Mouse (Mus musculus) layer of hippocampus, postnatal 36 days (tissue): ENCODE data around the gene Swt1. TPM values are rescaled to one million over a fixed set of nuclear protein-coding genes. Genes with fewer than 3 reads are reported as not detected.
"Not testable (repeated sequence)": the region's sequence is repeated elsewhere in the genome, so short reads cannot be mapped to it uniquely, and the experiment has no call there.

Experiments used
- DNase-seq, 2 experiments: peaks; one replicate each; pipeline ENCODE4 v3.0.0; 2022
- total RNA-seq, 2 experiments: library from RNA; stranded (reverse); gene quantifications; 2 replicates each; pipeline ENCODE4 v1.2.3; 2021

Gene Swt1
- total RNA-seq, 2 experiments from 2014 or later, result 15.0 to 17.2 TPM

DNA sequence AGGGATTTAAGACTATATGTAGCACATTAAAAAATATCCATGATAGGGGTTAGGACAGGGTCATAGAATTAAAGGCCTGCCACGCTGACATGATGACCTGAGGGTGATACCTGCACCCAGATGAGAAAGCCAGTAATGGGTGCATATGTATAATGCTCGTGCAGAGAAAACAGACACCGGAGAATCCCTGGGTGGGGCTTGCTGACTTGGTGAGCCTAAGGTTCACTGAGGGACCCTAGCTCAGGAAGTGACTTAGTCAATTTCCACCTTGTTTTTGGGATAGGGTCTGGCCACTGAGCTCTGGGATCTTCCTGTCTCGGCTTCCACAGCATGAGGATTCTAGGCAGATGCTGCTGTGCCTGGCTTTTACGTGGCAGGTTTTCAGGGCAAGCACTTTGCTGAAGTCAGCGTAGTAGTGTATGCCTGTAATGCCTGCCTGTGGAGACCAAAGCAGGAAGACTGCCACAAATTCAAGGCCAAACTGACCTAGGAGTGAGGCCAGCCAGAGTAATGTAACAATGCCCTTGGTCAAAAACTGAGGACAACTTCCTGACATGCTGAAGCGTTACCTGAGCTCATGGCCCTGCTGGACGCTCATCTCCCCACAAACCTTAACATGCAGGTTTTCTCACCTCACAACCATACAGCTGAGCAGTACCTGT, 61.2 kb downstream of the Swt1 start:
- no peak for DNase-seq

DNA sequence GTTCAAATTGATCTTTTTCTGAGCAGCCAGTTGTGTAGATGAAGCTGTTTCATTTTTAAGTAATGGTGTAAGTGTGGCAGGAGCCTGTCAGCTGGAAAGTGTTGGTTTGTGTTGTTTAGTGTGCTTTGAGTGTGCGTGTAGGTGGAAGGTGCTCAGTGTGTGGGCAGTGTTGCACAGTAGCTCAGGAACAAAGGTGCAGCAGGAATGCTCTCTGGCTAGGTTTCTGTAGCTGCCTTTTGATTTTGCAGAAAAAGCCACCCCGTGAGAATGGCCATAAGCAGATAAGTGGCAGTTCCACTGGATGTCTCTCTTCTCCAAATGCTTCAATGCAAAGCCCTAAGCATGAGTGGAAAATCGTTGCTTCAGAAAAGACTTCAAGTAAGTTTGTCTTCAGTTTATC, 68.9 kb downstream of the Swt1 start:
- DNase-seq, result no peak

DNA sequence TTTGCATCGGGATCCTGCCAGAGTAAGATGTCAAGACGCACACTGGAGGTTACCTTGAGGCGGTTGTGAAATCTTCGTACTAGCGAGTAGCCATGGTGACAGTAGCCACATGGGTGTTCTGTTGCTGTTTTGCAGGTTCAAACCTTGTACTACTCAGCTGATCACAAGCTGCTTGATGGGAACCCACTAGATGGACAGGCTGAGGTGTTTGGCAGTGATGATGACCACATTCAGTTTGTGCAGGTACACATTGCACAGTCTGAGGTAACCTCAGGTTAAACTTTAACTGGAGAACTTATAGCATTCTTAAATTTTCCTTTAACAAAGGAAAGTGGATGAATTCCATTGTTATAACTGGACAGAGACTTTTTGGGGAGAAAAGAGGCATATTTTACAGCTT, 72.3 kb downstream of the Swt1 start:
- DNase-seq, result no peak

- no peak for DNase-seq
Observed at GRCm38 (mm10) chr1:151352911-151353310, 75.3 kb downstream of the Swt1 start.

DNA sequence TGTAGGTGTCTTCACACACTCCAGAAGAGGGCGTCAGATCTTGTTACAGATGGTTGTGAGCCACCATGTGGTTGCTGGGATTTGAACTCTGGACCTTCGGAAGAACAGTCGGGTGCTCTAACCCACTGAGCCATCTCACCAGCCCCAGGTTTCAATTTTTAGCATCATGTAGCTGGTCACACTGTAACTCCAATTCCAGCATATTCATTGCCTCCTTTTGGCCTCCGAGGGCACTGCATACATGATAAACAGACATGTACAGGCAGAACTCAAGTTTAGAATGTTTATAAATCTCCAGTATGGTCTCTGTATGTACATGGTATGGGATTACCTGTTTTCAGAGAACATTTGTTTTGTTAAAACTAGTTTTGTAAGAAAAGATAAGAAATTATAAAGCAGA, 80.0 kb downstream of the Swt1 start:
- not testable (repeated sequence) for DNase-seq

DNA sequence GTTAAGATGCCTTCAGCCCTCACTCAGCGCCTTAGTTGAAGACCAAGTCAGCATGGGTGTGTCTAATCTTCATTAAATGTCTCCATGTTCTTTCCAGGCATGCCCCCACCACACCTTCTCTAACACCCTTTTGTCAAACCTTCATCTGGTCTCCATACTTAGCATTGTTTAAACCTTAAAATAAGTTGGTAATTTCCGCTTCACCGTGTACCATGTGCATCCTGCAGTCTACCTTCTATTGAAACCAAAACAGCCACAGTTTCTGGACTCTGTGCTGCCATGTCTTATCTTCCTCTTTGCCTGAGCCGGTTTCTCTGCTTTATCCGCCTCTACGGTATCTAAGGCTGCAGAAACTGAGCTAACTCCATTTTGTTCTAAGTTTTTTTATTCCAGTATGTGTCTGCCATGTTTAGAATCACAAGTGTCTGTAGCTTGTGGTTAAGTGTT, 81.6 kb downstream of the Swt1 start:
- no peak for DNase-seq

DNA sequence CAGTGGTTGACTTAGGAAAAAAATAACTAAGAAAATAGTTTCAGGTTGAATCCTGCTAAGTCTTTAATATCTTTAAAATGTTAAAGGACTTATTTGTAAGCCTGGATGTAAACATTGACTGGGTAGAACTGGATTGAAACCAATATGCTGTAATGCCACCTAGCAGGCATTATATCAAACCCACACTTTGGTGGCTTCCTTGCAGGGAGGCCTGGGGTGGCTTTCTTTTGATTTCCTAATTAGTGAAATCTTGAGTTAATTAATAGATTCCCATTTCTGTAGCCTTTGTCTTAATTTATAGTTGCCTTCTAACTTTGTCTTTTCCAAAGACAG, 82.4 kb downstream of the Swt1 start:
- DNase-seq, result no peak

DNA sequence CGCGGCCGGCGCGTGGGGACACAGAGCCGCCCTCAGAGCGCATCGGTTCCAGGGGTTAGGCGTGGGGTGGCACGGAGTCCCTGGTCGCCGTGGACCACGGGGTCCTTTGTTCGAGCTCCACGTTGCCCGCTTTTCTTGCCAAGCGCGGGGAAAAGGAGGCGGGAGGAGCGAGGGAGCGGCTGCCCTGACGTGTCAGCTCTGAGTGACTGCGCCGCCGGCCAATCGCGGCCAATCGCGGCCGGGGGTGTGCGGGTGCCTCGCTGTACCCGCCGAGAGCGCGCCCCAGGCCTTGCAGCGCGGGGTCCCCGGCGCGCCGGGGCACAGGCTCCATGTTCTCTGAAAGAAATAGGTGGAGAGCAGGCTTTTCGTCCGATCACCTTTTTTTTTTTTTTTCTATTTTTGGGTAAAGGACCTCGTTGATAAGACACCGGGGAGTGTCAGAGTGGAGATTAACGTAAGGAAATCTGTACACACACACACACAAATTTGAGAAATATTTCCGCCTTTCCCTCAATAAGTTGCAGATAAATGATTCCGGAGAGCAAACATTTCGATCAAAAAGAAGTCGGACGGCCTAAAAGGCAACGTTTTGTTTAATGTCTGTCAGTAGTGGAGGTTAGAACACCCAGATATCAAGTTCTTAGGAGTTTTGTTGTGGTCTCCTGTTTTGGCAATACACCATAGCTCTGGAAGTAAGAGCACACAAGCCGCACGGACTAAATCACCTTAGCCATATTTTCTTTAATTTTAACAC, 83.0 kb downstream of the Swt1 start:
- DNase-seq, result peak; percentile 95 to 96

DNA sequence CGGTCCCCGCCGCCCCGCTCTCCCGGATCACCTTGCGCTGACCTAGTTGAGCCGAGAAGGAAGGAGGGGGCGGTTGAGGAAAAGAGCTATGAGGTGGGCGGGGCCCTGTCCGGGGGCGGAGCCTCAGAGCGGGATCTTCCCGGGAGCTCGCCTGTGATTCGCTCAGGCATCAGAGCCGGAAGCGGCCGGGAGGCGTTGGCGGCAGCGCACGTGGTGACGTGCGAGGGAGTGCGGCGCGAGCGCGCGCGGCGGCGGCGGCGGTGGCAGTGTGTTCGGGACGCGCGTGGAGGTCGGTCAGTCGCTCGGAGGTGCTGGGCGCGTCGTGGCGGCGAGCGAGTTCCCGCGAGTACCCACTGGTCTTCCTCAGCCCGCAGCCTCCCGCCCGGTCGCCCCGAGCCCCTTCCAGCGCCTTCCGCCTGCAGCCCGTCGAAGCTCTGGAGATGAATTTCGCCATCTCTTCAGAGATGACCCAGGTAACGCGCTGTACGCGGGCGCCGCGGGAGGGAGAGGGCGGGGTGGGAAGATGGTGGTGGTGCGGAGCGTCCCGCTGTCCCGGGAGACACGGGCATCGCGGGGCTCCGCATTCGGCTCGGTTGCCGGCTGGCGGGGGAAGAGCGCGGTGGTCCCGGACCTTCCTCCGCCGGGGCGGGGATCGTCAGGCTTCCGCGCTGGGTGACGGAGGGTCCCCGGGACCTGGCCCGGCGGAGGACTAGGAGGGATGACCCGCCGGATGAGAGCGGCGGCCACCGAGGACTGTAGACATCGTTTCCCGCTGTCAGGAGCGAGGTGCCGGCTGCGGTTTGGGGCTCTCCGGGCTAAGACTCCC, 83.8 kb downstream of the Swt1 start, which contains the start of gene Ivns1abp:
TSS of gene Ivns1abp (plus strand) at position 195 of the 826 bp plus-strand sequence.
- DNase-seq, result peak; percentile 94 to 96

- DNase-seq, result no peak
Observed at GRCm38 (mm10) chr1:151343571-151344282, 84.5 kb downstream of the Swt1 start.

DNA sequence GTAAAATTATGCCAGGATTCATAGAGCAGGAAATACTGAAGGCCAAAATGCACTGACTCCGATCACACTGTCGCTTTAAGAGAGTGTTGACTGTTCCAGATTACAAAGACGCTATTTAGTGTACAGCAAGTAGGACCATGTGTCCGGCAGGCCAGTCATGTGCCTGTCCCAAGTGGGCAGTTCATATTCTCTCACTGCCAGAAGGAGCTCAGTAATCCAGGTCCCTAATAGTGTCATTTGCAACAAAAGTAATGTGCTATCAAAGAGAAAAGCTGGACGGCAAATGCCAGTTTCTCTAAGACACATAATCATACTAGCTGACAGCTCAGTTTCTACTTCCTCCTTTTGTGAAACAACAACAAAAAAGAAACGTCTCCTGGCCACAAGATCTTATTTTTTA, 85.3 kb downstream of the Swt1 start:
- DNase-seq, result no peak

GRCm38 (mm10) chr1:151342311-151342710, 85.9 kb downstream of the Swt1 start:
- DNase-seq, result no peak

GRCm38 (mm10) chr1:151341321-151342044, 86.8 kb downstream of the Swt1 start:
- no peak for DNase-seq

DNA sequence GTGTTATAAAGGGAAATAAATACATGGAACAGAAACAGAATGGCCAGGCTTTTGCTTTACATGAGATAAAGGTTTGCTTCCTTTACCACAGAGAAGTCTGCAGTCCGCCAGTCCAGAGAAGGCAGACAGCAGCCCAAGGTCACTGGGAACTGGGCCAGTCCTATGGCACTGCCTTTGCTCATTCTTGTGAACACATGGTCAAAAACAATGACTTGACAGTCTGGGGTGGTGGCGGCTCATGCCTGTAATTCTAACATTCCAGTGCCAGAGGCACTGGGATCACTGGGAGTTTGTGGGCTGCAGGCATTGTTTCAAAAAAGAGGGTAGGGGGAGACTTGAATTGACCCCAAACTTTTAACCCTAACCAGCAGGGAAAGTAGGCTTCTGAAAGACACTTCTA, 89.3 kb downstream of the Swt1 start:
- no peak for DNase-seq

DNA sequence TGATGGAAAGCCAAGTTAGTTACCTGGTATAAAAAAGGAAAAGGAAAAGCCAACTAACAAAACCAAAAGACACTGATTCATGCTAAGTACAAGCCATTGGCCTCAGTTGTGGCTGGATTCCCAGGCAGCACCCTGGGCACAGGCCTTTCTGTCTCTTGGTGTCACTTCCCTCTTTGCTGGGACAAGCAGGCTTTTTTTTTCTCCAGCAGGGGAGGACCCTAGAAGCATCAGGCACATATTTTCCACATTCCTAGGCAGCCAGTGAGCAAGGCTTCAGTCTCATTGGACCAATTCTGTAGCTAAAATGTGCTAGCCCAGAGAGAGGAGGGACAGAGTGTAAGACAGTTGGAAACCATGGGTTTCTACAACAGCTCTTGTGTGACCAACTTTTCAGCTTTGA, 90.0 kb downstream of the Swt1 start:
- DNase-seq, result no peak

DNA sequence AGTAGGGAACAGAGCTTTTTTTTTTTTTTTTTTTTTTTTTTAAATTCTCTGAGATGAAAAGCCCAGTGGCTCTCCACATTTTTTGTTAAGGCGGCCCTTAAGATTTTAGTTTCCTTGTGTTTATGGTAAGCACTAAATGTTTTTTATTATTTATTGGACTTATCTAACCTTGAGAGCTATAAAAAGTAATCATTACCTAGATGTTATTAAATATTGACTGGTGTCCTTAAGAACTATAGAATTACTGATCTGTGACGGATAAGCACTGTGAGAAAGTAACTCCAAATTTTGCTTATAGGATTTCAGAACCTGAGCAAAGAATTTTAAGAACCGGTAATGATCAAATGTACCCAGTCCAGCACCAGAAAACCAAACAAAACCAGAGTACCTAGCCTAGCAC, 95.4 kb downstream of the Swt1 start:
- DNase-seq, result no peak

GRCm38 (mm10) chr1:151329601-151330000, 98.7 kb downstream of the Swt1 start:
- no peak for DNase-seq

DNA sequence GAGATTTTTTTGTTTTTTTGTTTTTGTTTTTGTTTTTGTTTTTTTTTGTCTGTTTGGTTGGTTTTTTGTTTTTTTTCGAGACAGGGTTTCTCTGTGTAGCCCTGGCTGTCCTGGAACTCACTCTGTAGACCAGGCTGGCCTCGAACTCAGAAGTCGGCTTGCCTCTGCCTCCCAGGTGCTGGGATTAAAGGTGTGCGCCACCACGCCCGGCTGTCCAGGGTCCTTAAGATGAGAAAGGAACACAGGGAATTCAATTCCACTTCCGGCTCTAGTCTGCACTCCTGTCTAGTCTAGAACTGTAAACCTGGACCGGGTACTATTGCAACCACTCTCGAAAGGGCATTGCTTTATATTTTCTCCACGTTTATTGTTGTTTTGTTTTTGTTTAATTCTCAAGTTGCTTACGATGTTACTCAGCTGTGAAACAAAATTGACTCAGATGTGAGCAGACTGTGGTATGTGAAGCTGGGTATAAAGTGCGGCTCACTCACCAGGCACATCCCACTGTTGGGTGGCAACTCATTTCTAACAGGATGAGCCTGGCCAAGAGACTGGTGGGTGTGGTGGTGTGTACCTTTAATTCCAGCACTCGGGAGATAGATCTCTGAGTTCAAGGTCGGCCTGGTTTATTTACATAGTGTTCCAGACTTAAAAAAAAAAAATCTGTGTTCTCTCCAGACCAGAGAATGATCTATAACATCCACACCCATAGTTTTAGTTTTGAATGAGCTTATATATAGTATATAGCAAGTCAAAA, 99.7 kb downstream of the Swt1 start:
- DNase-seq, result no peak

DNA sequence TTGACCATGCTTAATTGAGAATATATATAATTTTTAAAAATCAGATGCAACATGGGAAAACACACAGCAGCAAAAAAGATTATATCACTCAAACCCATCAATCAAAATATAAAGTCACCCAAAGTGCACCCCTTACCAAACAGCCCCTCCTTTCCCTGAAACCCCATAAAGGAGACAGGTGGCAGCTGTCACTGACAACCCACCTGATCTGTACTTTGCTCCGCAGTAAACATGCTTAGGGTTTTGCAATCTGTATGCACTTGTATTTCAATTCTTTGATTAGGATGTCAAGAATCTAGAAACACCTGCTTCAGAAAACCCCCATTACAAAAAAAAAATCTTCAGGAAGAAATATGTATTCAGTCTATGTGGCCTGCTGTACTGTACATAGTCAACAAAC, 102.9 kb downstream of the Swt1 start:
- DNase-seq, result no peak

DNA sequence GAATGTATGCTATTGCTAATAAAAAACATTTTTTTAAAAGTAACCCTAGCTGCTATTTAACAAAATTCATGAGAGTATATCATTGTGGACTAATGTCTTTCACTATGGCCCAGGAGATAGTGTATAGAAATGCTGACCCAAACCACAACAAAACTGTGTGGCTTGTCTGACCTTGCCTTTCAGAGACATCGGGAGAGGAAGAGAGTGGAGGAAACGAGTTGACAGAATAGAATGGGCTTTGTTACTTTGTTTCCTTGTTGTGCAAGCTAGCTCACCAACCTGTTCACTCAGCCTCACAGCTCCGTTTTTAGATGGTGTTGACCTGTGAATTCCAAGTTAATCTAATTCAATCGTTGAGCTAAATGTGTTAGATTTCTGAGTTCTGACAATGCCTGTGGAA, 107.8 kb downstream of the Swt1 start:
- DNase-seq, result no peak

DNA sequence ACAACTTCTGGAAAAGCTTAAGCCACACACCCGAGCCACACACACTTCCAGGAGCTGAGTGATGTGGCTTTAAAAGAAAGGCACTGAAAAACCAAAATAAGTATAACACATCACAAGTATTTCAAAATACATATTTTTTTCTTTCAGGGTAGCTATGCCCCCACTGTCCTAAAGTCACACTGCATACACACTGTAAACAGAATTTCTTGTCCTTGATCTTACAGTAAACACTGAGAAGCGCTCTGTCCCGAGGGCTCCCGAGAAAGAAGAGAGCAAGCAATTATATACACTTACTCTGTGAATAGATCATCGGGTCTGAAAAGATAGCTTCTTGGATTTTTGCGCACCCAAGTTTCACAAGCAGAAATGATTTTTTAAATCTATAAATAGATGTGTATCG, 109.0 kb downstream of the Swt1 start:
- DNase-seq, result no peak
